Mouse (Mus musculus) hindbrain, embryonic 13.5 days (tissue): ENCODE results near the gene Zdhhc22. TPM values are rescaled to one million over a fixed set of nuclear protein-coding genes. Genes with fewer than 3 reads are reported as not detected.
A peak's percentile ranks its signal among the peaks of the same experiment; 100 is the strongest.

ENCODE experiments used
- ATAC-seq: fragments of 200-750 bp; cut with Nextera tagmentation; 2 replicates; pipeline ENCODE4 v1.8.0; 2017; ENCODE audit warnings: moderate TSS enrichment; ENCODE audit not compliant: low FRiP score
- H3K27ac ChIP-seq: fragments of 300-500 bp; sonication (generic); 2 replicates; pipeline ENCODE4 v1.5.1; 2015; ENCODE audit warnings: inconsistent platforms, mild to moderate bottlenecking, moderate library complexity
- H3K27me3 ChIP-seq: fragments of 300-500 bp; sonication (generic); 2 replicates; pipeline ENCODE4 v1.6.1; 2015; ENCODE audit warnings: mild to moderate bottlenecking, inconsistent platforms
- H3K36me3 ChIP-seq: fragments of 300-500 bp; sonication (generic); 2 replicates; pipeline ENCODE4 v1.6.1; 2015; ENCODE audit warnings: mild to moderate bottlenecking, inconsistent platforms
- H3K4me1 ChIP-seq: fragments of 300-500 bp; sonication (generic); replicated peaks from 2 replicates; pipeline ENCODE4 v1.6.1; 2015; ENCODE audit warnings: inconsistent platforms
- H3K4me2 ChIP-seq: fragments of 300-500 bp; sonication (generic); 2 replicates; pipeline ENCODE4 v1.6.1; 2015; ENCODE audit warnings: inconsistent platforms, mild to moderate bottlenecking, moderate library complexity
- H3K4me3 ChIP-seq: fragments of 300-500 bp; sonication (generic); 2 replicates; pipeline ENCODE4 v1.5.1; 2015; ENCODE audit warnings: mild to moderate bottlenecking, inconsistent platforms
- H3K9ac ChIP-seq: fragments of 300-500 bp; sonication (generic); 2 replicates; pipeline ENCODE4 v1.6.1; 2015; ENCODE audit warnings: mild to moderate bottlenecking, inconsistent platforms
- H3K9me3 ChIP-seq: fragments of 300-500 bp; sonication (generic); 2 replicates; pipeline ENCODE4 v1.6.1; 2016; ENCODE audit warnings: inconsistent platforms
- WGBS: fragments of 180-500 bp; shearing (Covaris S2); methylation state at CpG from one replicate; pipeline ENCODE4 v1.1.7; 2015; 5-methylcytosine and 5-hydroxymethylcytosine counted together
- polyA plus RNA-seq: library from polyadenylated mRNA; unstranded; fragments of >200 nt; fragmentation: Nextera tagmentation; extraction: Ambion mirVana; gene quantifications from 2 replicates; pipeline ENCODE4 v1.2.1, GENCODE M21; 2015

Gene Zdhhc22
- polyA plus RNA-seq, 1 experiment from 2014 or later = 12.1 TPM

DNA sequence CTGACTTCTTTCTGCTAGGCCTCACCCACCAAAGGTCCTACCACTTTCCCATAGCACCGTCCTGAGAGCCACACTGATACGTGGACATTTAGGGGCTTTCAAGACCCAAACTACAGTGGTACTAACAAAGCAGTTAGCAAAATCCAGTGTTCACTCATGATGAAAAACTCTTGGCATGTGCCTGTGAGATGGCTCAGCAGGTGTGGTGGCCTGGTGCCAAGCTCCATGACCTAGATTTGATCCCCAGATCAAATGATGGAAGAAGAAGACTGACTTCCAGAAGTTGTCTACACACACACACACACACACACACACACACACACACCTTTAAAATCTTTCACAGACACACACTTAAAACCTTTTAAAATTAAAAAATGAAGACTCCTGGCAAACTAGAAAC is 28.5 kb upstream of the Zdhhc22 start:
- Histone ChIP-seq H3K36me3 (no peaks in the 10 kb centered on the region), H3K27me3 (no peaks in the 10 kb centered on the region), H3K27ac (no peak overlapping the region), H3K9ac (no peak overlapping the region), H3K9me3 (no peaks in the 10 kb centered on the region), H3K4me2 (no peak overlapping the region), H3K4me1 (no peaks in the 10 kb centered on the region), H3K4me3 (no peak overlapping the region)
- WGBS = 84% methylated on average over 2 of the region's 2 CpGs
- ATAC-seq = no peak

DNA sequence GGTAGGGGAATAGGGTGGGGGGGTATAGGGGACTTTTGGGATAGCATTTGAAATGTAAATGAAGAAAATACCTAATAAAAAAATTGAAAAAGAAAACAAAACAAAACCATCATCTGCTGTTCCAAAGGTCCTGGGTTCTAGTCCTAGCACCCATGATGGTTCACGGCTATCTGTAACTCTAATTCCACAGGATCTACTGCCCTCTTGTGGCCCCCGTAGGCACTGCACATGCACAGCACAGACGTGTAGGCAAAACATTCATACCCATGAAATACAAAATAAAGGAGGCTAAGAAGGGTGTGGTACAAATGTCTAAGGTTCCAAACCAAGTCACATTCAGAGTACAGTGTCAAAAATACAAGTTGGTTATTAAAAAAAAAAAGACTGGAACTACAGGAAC is 26.8 kb upstream of the Zdhhc22 start:
- ATAC-seq = no peak
- H3K27me3 ChIP-seq = no peaks in the 10 kb centered on the region
- H3K4me1 ChIP-seq = no peaks in the 10 kb centered on the region
- no peak overlapping the region for H3K27ac ChIP-seq
- no peak overlapping the region for H3K4me2 ChIP-seq
- no peak overlapping the region for H3K4me3 ChIP-seq
- WGBS = 42% methylated on average over 3 of the region's 3 CpGs
- H3K36me3 ChIP-seq = no peaks in the 10 kb centered on the region
- no peaks in the 10 kb centered on the region for H3K9me3 ChIP-seq
- no peak overlapping the region for H3K9ac ChIP-seq

DNA sequence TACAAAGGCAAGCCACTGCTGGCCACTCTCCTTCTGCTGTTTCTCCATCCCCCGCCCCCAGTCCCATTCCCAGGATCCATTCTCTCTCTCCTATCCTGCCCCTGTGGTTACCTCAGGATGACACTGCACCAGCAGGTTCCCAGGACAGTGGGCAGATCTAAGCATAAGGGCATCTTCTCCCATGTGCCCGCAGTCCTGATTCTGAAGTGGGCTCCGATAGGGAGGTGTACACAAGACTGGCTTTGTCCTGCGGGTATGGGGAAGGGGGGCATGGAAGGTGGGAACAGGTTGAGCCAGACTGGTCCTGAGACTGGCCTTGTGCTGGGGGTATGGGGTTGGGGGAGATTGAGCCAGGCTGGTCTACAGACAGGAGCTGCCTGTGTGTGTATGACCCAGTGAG is 14.4 kb upstream of the Zdhhc22 start:
- H3K9me3 ChIP-seq = no peaks in the 10 kb centered on the region
- H3K36me3 ChIP-seq = no peaks in the 10 kb centered on the region
- no peak overlapping the region for H3K27ac ChIP-seq
- H3K4me1 ChIP-seq = peaks cover 21% of the 10 kb centered on the region
- H3K9ac ChIP-seq = no peak overlapping the region
- H3K4me2 ChIP-seq = no peak overlapping the region
- H3K27me3 ChIP-seq = no peaks in the 10 kb centered on the region
- H3K4me3 ChIP-seq = no peak overlapping the region
- ATAC-seq = no peak
- WGBS = 75% methylated on average over 4 of the region's 4 CpGs

DNA sequence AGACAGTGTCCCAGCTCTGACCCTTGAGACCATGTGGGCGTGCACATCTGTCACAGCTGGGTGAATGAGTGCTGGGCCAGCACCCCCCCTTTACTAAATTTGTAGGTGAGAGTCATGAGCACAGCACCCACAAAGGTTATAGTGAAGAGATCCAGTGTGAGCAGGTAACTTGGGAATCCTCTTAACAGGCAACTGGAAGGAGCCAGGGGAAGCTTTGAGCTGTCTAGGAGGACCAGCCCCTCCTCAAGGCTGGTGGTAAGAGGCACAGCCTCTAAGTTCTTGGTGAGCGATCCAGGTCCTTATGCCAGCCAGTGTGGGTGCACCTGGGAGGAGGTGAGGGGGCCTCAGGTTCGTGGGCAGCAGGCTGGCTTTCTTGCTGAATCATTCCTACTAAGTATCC is 13.4 kb upstream of the Zdhhc22 start:
- no peaks in the 10 kb centered on the region for H3K9me3 ChIP-seq
- WGBS = 49% methylated on average over 3 of the region's 3 CpGs
- H3K4me3 ChIP-seq = no peak overlapping the region

DNA sequence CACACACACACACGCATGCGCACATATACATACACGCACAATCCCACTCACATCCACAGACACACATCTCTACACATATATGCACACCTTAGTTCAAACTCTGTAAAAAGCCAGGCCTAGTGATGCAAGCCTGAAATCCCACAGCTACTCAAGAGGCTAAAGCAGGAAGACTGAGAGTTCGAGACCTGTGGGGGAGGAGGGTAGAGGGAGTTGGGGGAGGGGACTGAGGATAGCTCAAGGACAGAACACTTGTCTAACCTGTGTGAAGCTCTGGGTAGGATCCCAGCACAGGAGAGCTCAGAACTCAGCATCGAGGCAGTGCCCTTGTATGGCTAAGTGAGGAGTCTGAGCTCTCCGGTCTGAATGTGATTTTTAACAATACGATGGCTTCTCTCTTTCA is 12.6 kb upstream of the Zdhhc22 start:
- H3K9me3 ChIP-seq = no peaks in the 10 kb centered on the region
- H3K4me2 ChIP-seq = no peak overlapping the region
- no peak overlapping the region for H3K4me3 ChIP-seq
- no peak overlapping the region for H3K27ac ChIP-seq
- WGBS = 78% methylated on average over 7 of the region's 7 CpGs
- H3K27me3 ChIP-seq = no peaks in the 10 kb centered on the region
- no peaks in the 10 kb centered on the region for H3K36me3 ChIP-seq
- ATAC-seq = no peak
- H3K4me1 ChIP-seq = peaks cover 22% of the 10 kb centered on the region
- no peak overlapping the region for H3K9ac ChIP-seq

More for the DNA sequence above, 13.4 kb upstream of the Zdhhc22 start:
- H3K27me3 ChIP-seq = no peaks in the 10 kb centered on the region
- no peak overlapping the region for H3K27ac ChIP-seq
- H3K9ac ChIP-seq = no peak overlapping the region
- ATAC-seq = no peak
- H3K4me1 ChIP-seq = peaks cover 22% of the 10 kb centered on the region
- H3K4me2 ChIP-seq = no peak overlapping the region
- no peaks in the 10 kb centered on the region for H3K36me3 ChIP-seq

DNA sequence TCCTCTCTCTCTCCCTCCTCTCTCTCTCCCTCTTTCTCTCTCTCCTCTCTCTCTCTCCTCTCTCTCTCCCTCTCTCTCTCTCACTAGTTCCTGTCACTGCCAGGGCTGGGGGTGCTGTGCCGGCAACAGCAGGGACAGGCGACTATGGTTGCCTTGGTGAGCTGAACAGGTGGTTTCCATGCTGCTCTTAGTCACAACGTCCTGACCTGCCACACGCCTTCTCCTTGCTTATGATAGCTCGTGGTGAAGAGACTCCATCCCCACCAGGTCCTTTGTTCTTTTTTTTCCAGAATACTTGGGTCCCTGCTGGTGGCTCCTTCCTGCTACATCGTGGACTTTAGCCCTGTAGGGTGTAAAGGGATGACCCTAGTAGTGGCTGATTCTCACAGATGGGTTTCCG is 12.0 kb upstream of the Zdhhc22 start:
- no peaks in the 10 kb centered on the region for H3K9me3 ChIP-seq
- no peak overlapping the region for H3K9ac ChIP-seq
- H3K27ac ChIP-seq = no peak overlapping the region
- H3K4me2 ChIP-seq = no peak overlapping the region
- H3K36me3 ChIP-seq = no peaks in the 10 kb centered on the region
- no peaks in the 10 kb centered on the region for H3K27me3 ChIP-seq
- ATAC-seq = no peak
- peaks cover 22% of the 10 kb centered on the region for H3K4me1 ChIP-seq
- no peak overlapping the region for H3K4me3 ChIP-seq
- WGBS = 63% methylated on average over 7 of the region's 7 CpGs

DNA sequence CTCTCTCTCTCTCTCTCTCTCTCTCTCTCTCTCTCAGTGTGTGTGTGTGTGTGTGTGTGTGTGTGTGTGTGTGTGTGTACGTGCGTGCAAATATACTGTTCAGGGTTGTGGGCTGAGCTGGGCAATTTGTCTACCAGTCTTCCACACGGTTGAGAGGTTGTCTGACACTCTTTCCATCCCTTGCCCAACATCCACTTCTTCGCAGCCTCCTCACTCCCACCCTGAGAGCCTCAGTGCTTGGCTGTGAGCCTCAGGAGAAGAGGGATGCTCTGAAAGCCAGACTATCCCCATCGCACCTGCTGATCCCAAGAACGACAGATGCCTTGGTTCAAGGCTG is 10.6 kb upstream of the Zdhhc22 start:
- Histone ChIP-seq H3K27ac (no peak overlapping the region), H3K4me1 (peaks cover 22% of the 10 kb centered on the region), H3K9me3 (no peaks in the 10 kb centered on the region), H3K9ac (no peak overlapping the region), H3K27me3 (no peaks in the 10 kb centered on the region), H3K4me3 (no peak overlapping the region), H3K36me3 (no peaks in the 10 kb centered on the region), H3K4me2 (no peak overlapping the region)
- 45% methylated on average over 5 of the region's 6 CpGs for WGBS
- ATAC-seq = peak; percentile 50

DNA sequence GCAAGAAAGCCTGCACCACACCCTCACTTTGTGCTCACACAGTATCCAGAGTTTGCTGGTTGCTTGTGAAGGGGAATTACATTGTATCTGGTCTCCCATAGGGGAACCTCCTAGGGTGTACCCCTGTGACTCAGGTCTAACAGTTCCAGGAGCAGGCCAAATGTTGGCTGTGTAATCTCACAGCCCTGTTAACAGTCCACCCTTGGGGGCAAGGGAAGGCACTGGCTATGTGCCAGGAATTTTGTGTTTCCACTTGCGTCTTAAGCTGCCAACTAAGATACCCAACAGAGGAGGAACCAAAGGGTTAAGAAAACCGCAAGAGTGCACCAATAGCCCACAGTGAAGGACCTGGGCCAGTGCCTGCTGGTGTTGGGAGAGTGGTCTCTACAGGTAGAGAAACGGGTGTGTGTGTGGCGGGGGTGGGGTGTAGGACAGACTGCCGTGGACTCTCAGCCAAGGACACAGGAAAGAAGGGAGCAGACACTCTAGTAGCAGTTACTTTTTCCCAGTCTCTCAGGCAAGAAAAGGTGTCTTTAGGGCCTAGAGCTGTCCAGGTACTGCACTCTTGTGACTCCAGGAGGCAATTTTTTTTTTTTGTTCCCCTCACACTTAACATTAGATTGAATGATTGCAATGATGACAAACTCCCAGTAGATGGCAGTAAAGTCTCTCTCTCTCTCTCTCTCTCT is 10.1 kb upstream of the Zdhhc22 start:
- no peaks in the 10 kb centered on the region for H3K27me3 ChIP-seq
- H3K36me3 ChIP-seq = no peaks in the 10 kb centered on the region
- H3K9me3 ChIP-seq = no peaks in the 10 kb centered on the region
- 47% methylated on average over 5 of the region's 5 CpGs for whole genome bisulfite sequencing
- H3K27ac ChIP-seq = no peak overlapping the region
- no peak overlapping the region for H3K4me3 ChIP-seq
- H3K4me1 ChIP-seq = peaks cover 22% of the 10 kb centered on the region
- no peak overlapping the region for H3K4me2 ChIP-seq
- no peak for ATAC-seq
- H3K9ac ChIP-seq = peak overlapping the region; percentile 19; the same call in 1 of the 2 replicates

DNA sequence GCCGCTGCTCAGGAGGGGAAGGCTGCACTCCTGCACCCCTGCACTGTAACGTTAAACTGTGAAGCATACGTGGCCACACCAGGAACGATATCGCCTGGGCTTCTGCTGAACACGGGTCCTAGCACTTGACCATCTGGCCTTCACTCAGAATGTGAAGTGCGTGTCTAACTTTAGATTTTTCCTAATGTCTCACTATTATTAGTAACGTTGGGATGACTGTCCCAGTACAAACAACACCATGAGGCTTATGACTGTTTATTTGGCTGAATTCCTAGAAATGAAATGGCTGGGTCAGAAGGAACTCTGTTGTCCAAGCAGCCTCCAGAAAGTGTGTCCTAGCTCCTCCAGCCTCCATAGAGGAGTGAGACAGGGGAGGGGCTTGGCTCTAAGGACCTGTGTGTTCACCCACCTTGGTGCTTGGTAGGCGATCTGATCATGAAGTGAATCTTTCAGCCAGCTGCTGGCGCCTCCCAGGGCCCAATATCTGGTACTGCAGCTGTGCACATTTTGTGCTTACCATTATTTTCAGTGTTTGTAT is 9.1 kb upstream of the Zdhhc22 start:
- no peak overlapping the region for H3K4me3 ChIP-seq
- H3K36me3 ChIP-seq = no peaks in the 10 kb centered on the region
- no peaks in the 10 kb centered on the region for H3K27me3 ChIP-seq
- H3K9me3 ChIP-seq = no peaks in the 10 kb centered on the region
- no peak overlapping the region for H3K9ac ChIP-seq
- no peak overlapping the region for H3K27ac ChIP-seq
- peaks cover 22% of the 10 kb centered on the region for H3K4me1 ChIP-seq
- 80% methylated on average over 10 of the region's 10 CpGs for WGBS
- no peak overlapping the region for H3K4me2 ChIP-seq
- no peak for ATAC-seq

DNA sequence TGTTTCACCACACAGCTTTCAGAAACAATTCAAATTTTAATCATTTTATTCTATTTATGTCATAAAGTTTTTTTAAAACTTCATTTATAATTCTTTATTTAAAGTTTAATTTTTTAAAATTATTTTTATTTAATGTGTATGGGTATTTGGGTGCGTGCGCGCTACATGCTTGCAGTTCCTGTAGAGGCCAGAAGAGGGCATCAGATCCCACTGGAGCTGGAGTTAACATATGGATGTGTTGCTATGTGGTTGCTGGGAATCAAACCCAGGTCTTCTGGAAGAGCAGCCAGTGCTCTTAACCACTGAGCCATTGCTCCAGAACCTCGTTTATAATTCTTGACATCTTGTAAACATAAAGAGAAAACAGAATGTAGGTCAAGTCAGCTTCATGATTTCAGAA is 8.5 kb upstream of the Zdhhc22 start:
- Histone ChIP-seq H3K4me3 (no peak overlapping the region), H3K4me2 (no peak overlapping the region), H3K9ac (no peak overlapping the region), H3K4me1 (peaks cover 23% of the 10 kb centered on the region), H3K27me3 (no peaks in the 10 kb centered on the region), H3K36me3 (no peaks in the 10 kb centered on the region), H3K27ac (no peak overlapping the region), H3K9me3 (no peaks in the 10 kb centered on the region)
- no peak for ATAC-seq
- WGBS = 97% methylated on average over 4 of the region's 4 CpGs

DNA sequence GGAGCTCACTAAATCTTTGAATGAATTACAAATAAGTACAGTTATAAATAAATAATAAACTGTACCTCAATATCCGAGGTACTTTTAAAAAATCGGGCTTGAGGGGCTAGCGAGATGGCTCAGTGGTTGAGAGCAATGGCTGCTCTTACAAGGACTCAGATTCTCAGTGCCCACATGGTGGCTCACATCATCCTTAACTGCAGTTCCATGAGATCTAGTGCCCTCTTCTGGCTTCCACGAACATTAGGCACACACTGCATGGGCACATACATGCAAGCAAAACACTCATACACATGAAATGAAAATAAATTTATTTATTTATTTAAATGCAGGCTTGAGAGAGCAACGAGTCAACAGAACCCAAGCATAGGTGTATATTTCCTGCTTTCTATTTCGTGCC is 5.7 kb upstream of the Zdhhc22 start:
- Histone ChIP-seq H3K27me3 (peaks cover 6% of the 10 kb centered on the region), H3K36me3 (no peaks in the 10 kb centered on the region), H3K9ac (no peak overlapping the region), H3K4me1 (peaks cover 39% of the 10 kb centered on the region), H3K27ac (no peak overlapping the region), H3K4me2 (no peak overlapping the region), H3K4me3 (no peak overlapping the region), H3K9me3 (no peaks in the 10 kb centered on the region)
- 86% methylated on average over 6 of the region's 6 CpGs for WGBS
- no peak for ATAC-seq

DNA sequence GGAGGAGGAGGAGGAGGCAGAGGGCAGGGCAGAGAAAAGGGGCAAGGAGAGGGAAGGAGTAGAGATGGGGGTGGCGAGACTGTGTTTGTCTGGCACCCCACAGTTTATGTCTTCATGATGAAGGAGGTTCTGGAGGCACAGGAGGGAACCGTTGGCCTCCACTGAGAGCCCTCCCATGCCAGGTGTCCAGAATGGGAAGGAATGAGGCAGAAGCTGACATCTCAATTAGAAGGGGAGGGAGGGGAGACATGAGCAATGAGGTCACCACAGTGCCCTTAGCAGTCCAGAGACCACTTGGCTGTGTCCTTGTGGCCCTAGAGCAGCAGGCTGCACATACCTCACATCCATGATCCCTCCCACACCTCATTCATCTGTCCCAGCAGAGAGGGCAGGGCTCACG is 4.5 kb upstream of the Zdhhc22 start:
- Histone ChIP-seq H3K9me3 (no peaks in the 10 kb centered on the region), H3K4me2 (no peak overlapping the region), H3K27ac (no peak overlapping the region), H3K4me1 (peaks cover 43% of the 10 kb centered on the region), H3K9ac (no peak overlapping the region), H3K4me3 (no peak overlapping the region), H3K27me3 (peaks cover 16% of the 10 kb centered on the region), H3K36me3 (no peaks in the 10 kb centered on the region)
- WGBS = 44% methylated on average over 3 of the region's 3 CpGs
- no peak for ATAC-seq

DNA sequence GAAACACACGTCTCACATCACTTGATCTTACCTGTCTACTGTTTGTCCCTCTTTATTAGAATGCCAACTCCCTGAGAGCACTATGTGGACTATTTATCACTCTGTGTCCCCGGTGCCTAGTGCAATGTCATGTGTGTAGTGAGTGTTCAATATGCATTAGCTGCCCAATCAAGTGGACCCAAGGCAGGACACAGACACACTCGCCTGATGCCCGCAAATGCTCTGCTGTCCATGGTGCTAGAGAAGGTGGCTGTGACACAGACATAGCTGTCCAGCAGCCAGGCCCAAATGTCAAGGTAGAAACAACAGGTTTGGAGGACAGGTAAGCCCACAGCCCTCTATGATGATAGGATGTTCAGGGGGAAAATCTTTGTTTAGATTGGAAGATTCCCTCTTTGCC is 3.9 kb upstream of the Zdhhc22 start:
- H3K4me3 ChIP-seq = no peak overlapping the region
- no peak for ATAC-seq
- no peaks in the 10 kb centered on the region for H3K36me3 ChIP-seq
- H3K9ac ChIP-seq = no peak overlapping the region
- peaks cover 47% of the 10 kb centered on the region for H3K4me1 ChIP-seq
- H3K9me3 ChIP-seq = no peaks in the 10 kb centered on the region
- 0 out of 2 replicates have a peak overlapping the region, but pooled peaks have one; percentile 9 for H3K27ac ChIP-seq
- peaks cover 22% of the 10 kb centered on the region for H3K27me3 ChIP-seq
- 36% methylated on average over 4 of the region's 4 CpGs for WGBS
- no peak overlapping the region for H3K4me2 ChIP-seq
